Comparison of ENCODE assay signal across 7 mouse cellular contexts in genomic region chr5:138756311-138757085, GRCm38 (mm10). TPM values are rescaled to one million over a fixed set of nuclear protein-coding genes. Genes with fewer than 3 reads are reported as not detected.
DNase-seq lines count a peak whose midpoint lies in the region; ATAC-seq and TF ChIP-seq lines count a peak whose summit lies in the region.

No protein-coding gene starts in this region.

- no peak for ATAC-seq in embryonic facial prominence, embryonic 14.5 days (ENCODE audit: low read depth)
- ATAC-seq in limb, embryonic 14.5 days (ENCODE audit: low FRiP score, low read depth), result no peak

- peak overlapping the region; percentile 92 for H3K4me2 ChIP-seq in embryonic facial prominence, embryonic 14.5 days (ENCODE audit: low read depth, low read length)
- H3K4me2 ChIP-seq in limb, embryonic 14.5 days (replicated peaks; ENCODE audit: low read depth, low read length, severe bottlenecking), result peak overlapping the region; percentile 97

- WGBS in embryonic facial prominence, embryonic 14.5 days, result 32% methylated on average over 15 of the region's 15 CpGs
- 36% methylated on average over 15 of the region's 15 CpGs for WGBS in heart, embryonic 10.5 days
- 25% methylated on average over 15 of the region's 15 CpGs for WGBS in limb, embryonic 14.5 days

- no peak overlapping the region for H3K27ac ChIP-seq in embryonic facial prominence, embryonic 14.5 days (replicated peaks; ENCODE audit: low read depth, low read length)
- 0 out of 2 replicates have a peak overlapping the region, but pooled peaks have one; percentile 44 for H3K27ac ChIP-seq in heart, embryonic 10.5 days
- no peak overlapping the region for H3K27ac ChIP-seq in limb, embryonic 14.5 days (replicated peaks; ENCODE audit: low read depth, low read length)

- DNase-seq in cerebellum, adult 11-12 months, result peak; percentile 41
- no peak for DNase-seq in embryonic facial prominence, embryonic 14.5 days (ENCODE audit: low spot score)
- no peak for DNase-seq in heart, embryonic 10.5 days (ENCODE audit: low spot score)
- DNase-seq in kidney, adult 9 months, result peak; percentile 91
- peak; percentile 34 for DNase-seq in limb, embryonic 14.5 days (ENCODE audit: low spot score)
- DNase-seq in neural tube, embryonic 10.5 days (ENCODE audit: extremely low spot score, low spot score), result peak; percentile 51
- DNase-seq in thymus, postnatal 4 days, result no peak

- peak overlapping the region; percentile 84 for H3K9ac ChIP-seq in embryonic facial prominence, embryonic 14.5 days (ENCODE audit: low read depth, low read length)
- no peak overlapping the region for H3K9ac ChIP-seq in limb, embryonic 14.5 days (ENCODE audit: low read depth, low read length, severe bottlenecking)

- TF ChIP-seq POLR2A in limb, embryonic 14.5 days (IDR thresholded peaks at IDR 0.05; ENCODE audit: borderline replicate concordance, extremely low read depth, insufficient read depth, insufficient read length), result no peak

- no peaks in the 10 kb centered on the region for H3K9me3 ChIP-seq in embryonic facial prominence, embryonic 14.5 days (ENCODE audit: control insufficient read depth, low read length)
- no peaks in the 10 kb centered on the region for H3K9me3 ChIP-seq in heart, embryonic 10.5 days
- H3K9me3 ChIP-seq in limb, embryonic 14.5 days (ENCODE audit: control insufficient read depth, low read length), result no peaks in the 10 kb centered on the region

- no peaks in the 10 kb centered on the region for H3K36me3 ChIP-seq in embryonic facial prominence, embryonic 14.5 days (ENCODE audit: control insufficient read depth, insufficient read depth, low read length)
- no peaks in the 10 kb centered on the region for H3K36me3 ChIP-seq in heart, embryonic 10.5 days
- no peaks in the 10 kb centered on the region for H3K36me3 ChIP-seq in limb, embryonic 14.5 days (ENCODE audit: control insufficient read depth, insufficient read depth, low read length)

- peaks cover 42% of the 10 kb centered on the region for H3K27me3 ChIP-seq in embryonic facial prominence, embryonic 14.5 days (replicated peaks; ENCODE audit: control insufficient read depth, insufficient read depth, low read length)
- peaks cover 68% of the 10 kb centered on the region for H3K27me3 ChIP-seq in heart, embryonic 10.5 days (ENCODE audit: insufficient read depth, poor library complexity, severe bottlenecking)
- peaks cover 55% of the 10 kb centered on the region for H3K27me3 ChIP-seq in limb, embryonic 14.5 days (ENCODE audit: control insufficient read depth, insufficient read depth, low read length)

- H3K4me1 ChIP-seq in embryonic facial prominence, embryonic 14.5 days (ENCODE audit: control insufficient read depth, insufficient read depth, low read length), result peaks cover 24% of the 10 kb centered on the region
- H3K4me1 ChIP-seq in heart, embryonic 10.5 days, result peaks cover 36% of the 10 kb centered on the region
- H3K4me1 ChIP-seq in limb, embryonic 14.5 days (ENCODE audit: control insufficient read depth, insufficient read depth, low read length), result peaks cover 22% of the 10 kb centered on the region

- peak overlapping the region; percentile 72 for H3K4me3 ChIP-seq in embryonic facial prominence, embryonic 14.5 days (ENCODE audit: low read depth, low read length)
- peak overlapping the region; percentile 81 for H3K4me3 ChIP-seq in heart, embryonic 10.5 days
- peak overlapping the region; percentile 71 for H3K4me3 ChIP-seq in limb, embryonic 14.5 days (replicated peaks; ENCODE audit: low read length)

RNA-seq across cellular contexts. Expression of gene Fam20c, which starts 2.2 kb away (rescaled TPM):
- 13.0 and 16.7 TPM in 2 replicates for polyA plus RNA-seq in embryonic facial prominence, embryonic 14.5 days (2014; fragmentation: Nextera tagmentation; extraction: Ambion mirVana)
- polyA plus RNA-seq in heart, embryonic 10.5 days (2016; fragmentation: Nextera tagmentation; extraction: Ambion mirVana), result 2.4 and 4.9 TPM in 2 replicates
- 10.6 and 12.3 TPM in 2 replicates for polyA plus RNA-seq in limb, embryonic 14.5 days (2012; rRNA removed)
- 8.5 and 10.9 TPM in 2 replicates for polyA plus RNA-seq in limb, embryonic 14.5 days (2014; fragmentation: Nextera tagmentation; extraction: Ambion mirVana)

Comparison
In these comparisons a context has a peak if more than half of its experiments do, and no peak if none do; other contexts are left out.
1. DNase-seq: peak in cerebellum, adult 11-12 months (single experiment), kidney, adult 9 months (single experiment), limb, embryonic 14.5 days (single experiment) and neural tube, embryonic 10.5 days (single experiment); none in embryonic facial prominence, embryonic 14.5 days (single experiment), heart, embryonic 10.5 days (single experiment) and thymus, postnatal 4 days (single experiment).
2. Peak in every context shown above with its lines, with median percentiles within 50 percentile points of each other: H3K4me3 ChIP-seq.